Mouse (Mus musculus) spleen, adult 2 months (tissue): ENCODE measurements at regions not wholly inside any gene's neighbourhood (a gene's known extent, or its start where the extent isn't known, plus 50 kb on each side); places are given as distances from the start of the nearest gene placed in this dataset.
"Not testable (repeated sequence)": the region's sequence is repeated elsewhere in the genome, so short reads cannot be mapped to it uniquely, and the experiment has no call there.

ENCODE experiments used
- CTCF ChIP-seq: fragments of 200-500 bp; IDR thresholded peaks from 2 replicates; pipeline ENCODE4 v1.5.1; 2011; ENCODE audit warnings: mild to moderate bottlenecking, inconsistent platforms; ENCODE audit not compliant: insufficient read depth, insufficient read length, insufficient replicate concordance; ENCODE audit errors: extremely low read depth
- POLR2A ChIP-seq: fragments of 200-500 bp; IDR thresholded peaks from 2 replicates; pipeline ENCODE4 v1.6.1; 2011; ENCODE audit warnings: low read depth, low read length, inconsistent platforms

DNA sequence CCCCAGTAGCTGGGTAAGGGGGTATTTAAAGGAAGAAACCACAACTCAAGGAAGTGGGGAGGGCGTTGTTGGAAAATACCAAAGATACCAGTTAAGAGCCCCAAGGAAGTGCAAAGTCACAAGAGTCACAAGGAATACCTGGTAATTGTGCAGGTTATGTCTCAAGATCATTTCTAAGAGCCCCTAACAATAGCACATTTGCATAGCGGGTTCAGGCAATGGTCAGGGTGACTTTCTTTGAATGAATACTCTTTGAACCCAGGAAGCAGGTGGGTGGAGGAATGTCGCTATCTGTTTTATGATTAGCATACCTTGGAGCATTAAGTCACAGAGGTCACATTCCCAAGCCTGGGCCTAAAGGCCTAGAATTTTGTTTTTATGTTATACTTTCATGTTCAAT lies 186.7 kb downstream of the Opa1 start:
- not testable (repeated sequence) for TF ChIP-seq CTCF, POLR2A
